Mouse (Mus musculus) liver (tissue): ENCODE results near the gene Bnip2.

Experiments used
- DNase-seq: peaks from one replicate; pipeline ENCODE4 v3.0.0-alpha.2; 2020; ENCODE audit warnings: mixed read lengths

The Bnip2 gene

DNA sequence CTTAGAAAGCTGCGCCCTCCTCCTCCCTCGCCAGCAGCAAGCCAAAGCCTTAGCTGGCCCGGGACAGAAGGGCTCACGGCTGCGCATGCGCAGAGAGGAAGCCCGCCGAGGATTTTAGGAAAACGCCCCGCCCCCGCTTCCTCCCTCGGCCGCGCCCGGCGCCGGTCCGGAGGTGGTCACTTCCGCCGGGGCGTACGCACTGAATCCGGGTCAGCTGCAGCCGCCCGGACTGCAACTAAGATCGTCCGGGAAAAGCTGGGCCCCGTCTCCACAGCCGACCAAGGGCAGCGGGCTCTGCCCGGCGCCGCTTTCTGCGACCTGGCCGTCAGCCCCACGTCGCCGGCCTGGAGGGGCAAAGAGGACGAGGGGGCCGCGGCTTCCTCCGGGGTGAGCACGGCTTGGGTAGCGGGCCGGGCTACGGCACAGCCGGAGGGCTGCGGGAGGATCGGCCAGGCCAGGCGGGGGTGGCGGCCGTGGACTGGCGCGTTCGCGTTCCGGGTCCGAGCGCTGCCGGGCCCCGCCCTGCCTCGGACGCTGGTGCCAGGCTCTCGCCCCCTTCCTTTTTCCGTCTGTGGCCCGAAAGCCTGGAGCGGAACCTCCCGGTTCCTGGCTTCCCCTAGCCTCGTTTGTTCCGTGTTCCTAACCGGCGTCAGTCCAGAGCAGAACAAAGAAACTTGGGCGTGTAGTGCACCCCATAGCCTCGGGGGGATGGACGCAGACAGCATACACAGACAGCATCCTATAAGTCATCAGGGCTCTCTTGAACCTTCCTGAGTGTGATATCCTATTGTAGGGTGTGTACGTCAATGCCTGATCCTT is at the start of gene Bnip2:
Gene Bnip2, plus strand, starts transcription at position 164 of the 819 bp plus-strand sequence.
- DNase-seq = peak; percentile 97

DNA sequence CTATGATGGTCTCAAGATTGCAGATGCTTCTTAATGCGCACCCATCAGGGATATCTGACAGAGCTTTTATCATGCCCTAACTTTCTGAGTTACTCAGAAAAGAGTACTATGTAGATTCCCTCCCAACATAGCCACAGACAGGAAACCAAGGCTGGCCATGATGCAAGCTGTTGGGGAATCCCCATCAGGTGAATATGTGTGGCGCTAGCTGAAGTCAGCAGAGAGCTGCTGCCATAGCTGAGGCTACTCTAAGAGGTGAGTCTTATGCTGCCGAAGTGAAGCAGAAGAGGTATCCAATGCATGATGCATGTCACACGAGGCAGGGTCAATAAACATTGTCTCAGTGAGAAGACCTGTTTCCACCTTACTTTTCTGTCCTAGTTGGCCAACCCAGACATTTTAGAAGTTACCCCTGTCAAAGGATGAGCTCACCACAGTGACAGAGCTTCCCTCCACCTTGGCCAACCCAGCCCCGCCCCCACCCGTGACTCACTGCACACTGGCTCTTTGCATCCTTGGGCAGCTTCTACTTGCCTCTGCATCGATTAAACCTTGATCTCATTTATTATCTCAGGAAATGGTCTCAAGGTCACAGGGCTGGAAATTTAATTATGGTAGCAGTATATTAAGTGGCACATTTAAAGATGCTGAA is 48.3 kb upstream of the Bnip2 start:
- no peak for DNase-seq

DNA sequence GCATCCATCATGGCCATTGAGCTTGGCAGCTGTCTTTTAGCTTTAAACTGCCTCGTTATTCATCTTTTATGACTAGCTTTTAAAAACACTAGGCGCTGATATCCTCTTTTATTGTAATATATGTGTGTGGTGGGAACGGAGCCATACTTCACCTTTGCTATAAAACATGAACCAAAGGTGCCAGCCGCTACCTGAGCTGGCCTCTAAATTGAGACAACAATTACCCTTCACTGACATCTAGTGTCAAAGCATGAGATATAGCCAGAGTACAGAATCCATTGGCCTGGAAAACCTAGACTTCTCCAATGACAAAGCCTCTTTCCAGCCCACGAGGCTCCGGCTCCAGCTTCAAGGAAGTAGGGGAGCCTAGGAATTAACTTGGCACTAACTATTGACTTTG is 47.7 kb upstream of the Bnip2 start:
- DNase-seq = no peak

DNA sequence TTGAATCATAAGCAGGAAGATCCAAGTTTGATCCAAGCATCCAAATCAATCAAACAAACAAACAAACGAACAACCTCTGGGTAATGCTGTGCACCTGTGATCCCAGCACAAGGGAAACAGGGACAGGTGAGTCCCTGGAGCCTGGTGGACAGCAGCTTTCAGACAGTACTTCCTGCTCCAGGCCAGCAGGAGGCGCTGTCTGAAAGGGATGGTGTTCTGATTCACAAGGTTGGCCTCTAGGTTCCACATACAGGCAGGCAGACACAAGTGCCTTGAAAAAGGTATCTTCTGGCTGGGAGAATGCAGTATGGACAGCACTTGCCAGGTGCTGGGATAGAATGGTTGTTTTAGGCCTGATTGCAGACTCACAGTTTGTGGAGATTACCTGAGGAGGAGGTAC is 40.3 kb upstream of the Bnip2 start:
- peak; percentile 60 for DNase-seq

DNA sequence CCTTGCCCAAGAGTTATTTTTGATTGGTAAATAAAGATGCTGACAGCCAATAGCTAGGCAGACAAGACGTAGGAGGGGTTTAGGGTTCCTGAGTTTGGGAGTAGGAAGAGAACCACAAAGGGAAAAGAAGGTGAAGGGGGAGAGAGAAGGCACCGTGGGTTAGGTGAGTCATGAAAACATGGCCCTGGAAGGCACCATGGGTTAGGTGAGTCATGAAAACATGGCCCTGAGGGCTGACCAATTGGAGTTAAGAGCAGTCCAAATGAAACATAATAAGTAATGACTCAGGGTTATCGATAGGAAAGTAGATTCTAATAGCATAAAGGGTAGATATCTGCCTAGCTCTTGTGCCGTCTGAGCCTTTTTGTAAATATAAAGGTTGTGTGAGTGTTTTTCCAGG is 39.6 kb upstream of the Bnip2 start:
- DNase-seq = no peak

DNA sequence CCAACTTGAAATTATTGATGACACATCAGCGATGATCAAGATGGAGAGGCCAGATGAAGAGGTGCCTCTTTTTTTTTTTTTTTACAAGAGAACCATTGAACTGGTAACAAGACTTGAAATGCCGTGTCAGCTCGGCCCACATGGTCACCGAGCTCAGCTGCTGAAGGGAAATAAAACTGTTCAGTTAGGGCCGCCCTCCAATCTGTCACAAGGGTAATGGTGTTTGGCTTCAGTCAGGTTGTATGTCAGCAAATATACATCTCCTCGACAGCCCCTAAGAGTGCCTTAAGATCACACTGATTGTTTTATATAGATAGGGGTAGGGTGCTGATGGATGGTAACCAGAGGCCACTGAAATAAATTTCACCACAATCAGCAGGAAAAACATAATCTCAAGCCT is 28.3 kb upstream of the Bnip2 start:
- DNase-seq = no peak

DNA sequence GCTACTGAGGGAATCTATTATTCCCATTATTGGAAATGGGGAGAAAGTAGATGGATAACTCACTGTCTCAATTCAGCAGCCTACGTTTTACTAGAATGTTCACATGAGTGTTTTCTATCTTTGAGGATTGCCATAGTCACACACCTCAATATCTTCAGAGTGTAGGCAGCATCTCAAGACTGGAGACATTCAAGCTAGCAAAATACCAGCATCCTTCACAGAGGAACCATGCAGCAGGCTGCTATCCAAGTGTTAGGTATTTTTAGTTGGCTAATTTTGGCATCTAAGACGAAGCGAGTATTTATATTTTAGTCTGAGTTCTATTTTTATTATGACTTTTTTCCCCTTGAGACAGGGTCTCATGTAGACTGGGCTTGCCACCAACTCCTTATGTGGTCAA is 24.9 kb upstream of the Bnip2 start:
- no peak for DNase-seq

DNA sequence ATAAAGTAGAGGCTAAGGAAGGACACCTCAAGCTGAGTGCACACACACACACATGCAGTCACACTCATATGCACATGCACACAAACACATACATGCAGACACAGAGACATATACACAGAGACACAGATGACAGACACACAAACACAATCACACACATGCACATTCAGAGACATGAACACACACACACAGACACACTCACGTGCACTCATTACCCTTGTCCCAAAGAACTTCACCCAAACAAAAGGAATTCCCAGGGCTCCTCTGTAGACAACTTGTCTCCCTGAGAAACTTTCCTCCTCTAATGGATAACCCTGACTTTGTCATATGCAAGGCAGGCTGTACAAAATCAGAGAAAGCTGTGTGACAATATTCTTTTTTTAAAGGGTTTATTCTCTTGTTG is 3.7 kb upstream of the Bnip2 start:
- no peak for DNase-seq

DNA sequence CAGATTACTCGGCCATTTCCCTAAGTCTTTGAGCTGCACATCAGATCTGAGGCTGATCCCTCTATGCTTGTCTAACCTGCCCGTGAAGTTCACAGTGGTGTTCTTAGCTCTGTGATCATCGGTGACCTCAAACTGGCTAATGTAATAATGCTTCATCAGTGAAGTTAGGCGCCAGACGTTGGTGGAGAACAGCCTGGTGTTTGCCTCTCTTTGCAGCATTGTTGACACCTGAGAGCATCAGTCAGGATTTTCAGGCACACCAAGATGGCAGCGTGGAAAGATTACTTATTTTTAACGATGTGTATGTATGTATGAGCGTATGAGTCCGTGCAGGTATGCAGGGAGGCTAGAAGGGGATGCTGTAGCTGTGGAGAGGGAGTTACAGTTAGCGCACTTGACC is 3.2 kb upstream of the Bnip2 start:
- no peak for DNase-seq

DNA sequence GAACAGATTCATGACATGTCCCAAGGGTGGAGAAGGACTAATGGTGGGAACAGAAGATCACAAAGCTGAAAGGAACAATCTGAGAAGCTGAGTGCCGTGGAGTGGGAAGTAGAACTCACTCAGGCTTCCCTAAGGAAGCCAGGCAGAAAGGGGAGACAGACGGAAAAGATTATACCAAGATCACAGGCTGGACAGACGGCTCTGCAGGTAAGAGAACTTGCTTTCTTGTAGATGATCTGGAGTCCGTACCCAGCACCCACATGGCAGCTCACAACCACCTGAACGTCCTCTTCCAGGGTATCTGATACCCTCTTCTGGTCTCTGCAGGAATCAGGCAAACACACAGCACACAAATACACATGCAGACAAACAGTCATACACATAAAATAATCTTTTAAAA is 2.7 kb upstream of the Bnip2 start:
- DNase-seq = no peak

DNA sequence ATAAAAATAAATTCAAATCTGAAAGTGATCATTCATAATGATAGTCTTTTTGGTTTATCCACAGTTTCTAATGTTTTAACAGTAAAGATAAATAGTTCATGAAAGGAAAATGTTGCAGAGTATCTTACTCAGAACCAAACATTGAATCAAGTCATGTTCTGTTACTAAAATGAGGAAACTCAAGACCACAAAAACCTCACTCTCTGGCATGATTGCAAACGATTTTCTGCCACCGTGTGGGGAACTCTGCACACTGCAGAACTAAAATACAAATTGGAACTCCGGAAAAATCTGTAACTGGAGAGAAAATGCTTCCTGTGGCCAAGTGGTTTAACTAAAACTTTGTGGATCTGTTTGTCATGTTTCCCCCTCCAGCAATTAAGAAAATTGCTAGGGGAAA is 1.7 kb upstream of the Bnip2 start:
- peak; percentile 46 for DNase-seq

DNA sequence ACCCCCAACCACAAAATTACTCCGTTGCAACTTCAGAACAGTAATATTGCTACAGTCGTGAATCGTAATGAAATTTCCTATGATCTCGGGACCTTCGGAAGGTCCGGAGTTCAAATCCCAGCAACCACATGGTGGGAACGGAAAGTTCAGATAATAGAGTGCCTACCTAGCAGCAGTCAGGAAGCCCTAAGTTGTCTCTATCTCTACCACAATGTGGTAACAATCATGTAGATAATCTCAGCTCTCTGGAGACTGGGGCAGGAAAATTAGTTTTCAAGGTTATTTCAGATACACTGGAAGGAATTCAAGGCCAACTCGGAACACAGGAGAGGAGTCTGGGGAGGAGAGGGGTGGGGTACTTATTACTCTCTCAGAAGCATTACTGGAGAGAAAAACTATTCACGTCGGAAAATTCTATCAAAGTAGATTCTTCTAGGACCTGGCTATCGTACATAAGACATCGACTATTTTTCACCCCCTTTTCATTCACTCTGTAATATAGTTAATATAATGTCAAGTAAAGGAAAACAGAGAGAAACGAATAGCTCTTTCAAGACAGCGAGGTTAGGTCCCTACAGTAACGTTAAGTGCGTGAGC is 462 bp upstream of the Bnip2 start:
- DNase-seq = no peak

DNA sequence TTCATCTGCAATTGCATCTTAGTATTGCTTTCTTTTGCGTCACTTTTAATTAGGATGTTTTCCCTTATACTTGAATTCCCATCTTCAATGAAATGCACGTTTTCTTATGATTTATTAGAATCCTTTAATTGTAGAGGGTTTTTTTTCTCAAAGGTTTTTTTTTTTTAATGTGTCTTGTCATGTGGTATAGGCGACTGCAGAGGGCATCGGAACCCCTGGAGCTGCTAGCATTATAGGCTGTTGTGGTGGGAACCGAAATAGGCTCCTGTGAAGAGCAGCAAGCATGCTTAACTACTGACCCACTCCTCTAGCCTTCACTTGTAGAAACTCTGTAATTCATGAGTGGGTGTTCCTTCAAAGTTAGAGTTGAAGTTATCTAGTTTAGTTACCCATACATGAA is 1.1 kb downstream of the Bnip2 start:
- no peak for DNase-seq

DNA sequence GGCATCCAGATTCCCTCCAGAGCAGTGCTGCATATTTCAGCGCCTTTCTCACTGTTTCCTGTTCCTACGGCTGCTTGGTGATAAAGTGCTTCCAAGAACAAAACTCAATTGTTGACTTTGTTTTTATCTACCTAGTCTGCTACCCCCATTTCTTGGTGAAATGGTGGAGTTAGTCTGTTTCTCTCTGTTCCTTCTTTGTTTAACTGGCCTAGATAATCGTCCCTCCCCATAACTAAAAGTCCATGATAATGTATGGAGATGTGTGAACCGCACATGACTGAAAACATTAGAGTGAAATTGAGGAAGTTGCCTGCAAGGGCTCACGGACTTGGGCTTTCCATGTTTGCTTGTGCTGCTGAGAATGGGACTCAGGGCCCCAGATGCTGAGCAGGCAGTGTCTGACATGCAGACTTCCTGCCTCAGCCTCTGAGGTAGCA is 3.6 kb downstream of the Bnip2 start:
- peak; percentile 17 for DNase-seq

DNA sequence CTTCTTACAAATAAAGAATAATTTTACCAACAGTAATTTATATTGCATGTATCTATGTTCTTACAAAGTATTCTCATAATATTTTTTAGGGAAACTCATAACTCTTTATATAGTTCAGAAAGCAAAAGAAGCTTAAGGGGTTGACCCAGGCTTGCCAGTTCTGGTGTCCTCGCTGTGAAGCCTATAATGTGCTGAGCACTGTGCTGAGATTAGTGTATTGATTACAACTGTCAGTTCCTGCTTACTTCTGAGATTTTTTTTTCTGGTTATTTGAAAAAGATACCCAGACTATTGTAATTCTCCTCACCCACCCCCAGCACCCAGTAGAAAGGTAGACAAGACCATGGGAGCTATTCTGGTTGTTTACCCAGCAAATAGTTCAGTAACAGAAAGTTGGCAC is 4.2 kb downstream of the Bnip2 start:
- DNase-seq = no peak

DNA sequence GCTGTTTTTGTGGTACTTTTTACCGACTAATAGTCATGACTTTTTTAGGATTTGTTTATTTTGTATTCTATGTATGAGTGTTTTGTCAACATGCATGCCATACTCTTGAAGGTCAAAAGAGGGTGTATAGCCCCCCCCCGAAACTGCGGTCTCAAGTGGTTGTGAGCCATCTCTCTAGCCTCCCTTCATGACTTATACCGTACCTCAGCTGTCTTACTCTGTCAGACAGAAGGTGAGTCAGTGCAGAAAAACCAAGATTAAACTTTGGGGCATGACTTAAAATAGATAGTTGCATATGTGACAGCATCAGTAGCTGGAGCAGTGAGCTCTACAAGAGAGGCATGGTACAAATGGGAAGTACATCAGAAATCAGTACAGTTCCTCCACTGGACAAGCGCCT is 5.3 kb downstream of the Bnip2 start:
- DNase-seq = no peak

DNA sequence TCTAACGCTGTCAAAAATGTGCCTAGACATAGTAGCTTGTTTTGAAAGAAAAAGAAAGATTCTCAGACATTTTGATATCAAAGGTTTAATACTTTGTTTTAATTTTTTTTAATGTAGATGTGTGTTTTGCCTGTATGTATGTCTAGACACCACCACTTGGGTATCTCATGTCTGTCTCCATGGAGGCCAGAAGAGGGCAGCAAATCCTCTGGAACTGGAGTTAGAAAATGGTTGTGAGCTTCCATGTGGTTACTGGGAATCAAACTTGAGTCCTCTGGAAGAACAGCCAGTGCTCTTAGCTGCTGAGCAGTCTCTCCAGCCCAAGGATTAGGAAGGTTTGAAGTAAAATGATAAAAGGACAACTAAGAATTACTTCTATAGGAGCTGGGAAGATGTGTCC is 10.1 kb downstream of the Bnip2 start:
- no peak for DNase-seq

DNA sequence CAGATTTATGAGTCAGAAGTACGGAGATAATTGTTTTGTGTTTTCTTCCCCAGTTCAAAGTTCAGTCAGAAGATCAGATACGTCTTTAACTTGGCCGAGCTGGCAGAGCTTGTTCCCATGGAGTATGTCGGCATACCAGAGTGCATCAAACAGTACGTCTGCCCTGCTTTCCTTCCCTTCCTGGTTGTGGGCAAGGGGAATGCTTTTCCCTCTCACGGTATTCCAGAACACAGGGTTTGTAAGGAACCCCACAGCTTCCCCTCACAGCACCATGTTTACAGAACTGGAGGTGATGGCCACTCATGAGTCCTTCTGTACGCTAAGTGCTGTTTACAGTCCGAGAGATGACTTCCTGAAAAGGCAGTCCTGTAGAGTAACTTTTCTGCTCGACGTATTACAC is 14.2 kb downstream of the Bnip2 start:
- no peak for DNase-seq

DNA sequence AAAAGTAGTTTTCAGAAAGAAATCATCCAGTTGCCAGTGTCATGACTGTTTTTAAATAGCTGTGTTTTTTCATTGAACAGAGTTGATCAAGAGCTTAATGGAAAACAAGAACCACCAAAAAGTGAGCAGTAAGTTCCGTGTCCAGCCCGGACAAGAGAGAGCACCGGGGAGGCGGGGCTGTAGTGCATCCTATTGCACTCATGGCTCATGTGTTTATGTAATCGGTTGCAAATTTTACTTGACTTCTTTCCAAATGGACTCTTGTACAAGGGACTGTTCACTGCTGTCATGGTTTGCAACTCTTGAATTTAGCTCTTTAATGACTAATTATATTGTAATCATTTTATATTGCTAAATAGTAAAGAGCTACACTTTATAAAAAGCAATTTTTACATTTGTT is 17.7 kb downstream of the Bnip2 start:
- DNase-seq = no peak

DNA sequence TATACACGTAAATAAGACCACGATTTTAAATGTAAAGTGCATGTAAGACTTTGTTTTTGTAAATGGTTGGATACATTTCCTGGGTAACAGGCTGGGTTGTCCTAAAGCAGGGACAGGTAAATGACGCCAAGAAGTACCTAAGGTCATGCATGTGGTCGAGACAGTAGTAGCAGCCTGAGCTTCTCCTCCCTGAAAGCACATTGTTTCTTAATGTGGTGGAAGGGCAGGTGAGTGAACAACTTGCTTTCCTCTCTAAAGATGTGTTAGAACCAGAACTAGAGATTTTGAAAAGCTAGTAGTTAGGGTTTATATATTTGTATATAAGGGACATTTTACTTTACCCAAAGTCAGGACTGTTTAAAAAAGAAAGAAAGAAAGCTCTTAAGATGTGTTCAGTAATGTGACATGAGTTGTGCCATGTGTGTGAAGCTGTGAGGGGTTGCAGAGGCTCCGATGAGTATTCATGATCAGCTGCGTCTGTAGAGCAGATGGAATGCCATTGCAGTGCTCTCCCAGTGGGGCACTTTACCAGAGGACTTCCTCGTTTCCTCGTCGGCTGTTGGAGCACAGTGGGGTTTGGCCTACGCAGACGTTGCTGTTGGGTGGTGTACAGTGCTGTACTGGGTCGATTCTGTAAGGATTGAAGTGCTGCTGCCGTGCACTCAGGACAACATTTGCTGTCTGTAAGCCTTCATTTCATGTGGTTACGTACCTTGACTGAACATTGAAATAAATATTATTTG is 18.4 kb downstream of the Bnip2 start:
- no peak for DNase-seq

DNA sequence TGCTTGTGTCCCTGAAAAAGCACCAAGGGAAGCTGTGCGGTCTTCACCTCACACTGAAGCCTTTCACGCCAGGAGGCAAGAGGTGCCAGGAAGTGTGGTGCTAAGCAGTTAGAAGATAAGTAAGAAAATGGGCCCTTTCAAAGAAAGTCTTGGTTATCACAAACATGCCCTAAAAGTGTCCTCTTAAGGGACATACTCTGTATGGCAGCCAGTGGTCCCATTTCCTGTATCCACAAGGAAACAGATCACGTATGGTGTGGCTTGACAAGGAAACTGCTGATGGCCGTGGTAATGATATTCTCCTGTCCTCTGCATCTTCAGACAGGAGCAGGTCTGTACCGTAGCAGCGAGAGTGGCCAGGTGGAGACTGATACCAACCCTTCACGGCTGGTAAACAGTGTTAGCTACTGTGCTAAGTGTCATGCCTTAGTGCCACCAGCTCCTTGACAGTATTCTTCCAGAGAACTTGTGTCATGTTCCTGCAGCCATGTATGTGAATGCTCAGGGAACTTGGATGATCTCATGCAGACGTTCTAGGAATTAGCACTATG is 20.6 kb downstream of the Bnip2 start:
- DNase-seq = peak; percentile 12

DNA sequence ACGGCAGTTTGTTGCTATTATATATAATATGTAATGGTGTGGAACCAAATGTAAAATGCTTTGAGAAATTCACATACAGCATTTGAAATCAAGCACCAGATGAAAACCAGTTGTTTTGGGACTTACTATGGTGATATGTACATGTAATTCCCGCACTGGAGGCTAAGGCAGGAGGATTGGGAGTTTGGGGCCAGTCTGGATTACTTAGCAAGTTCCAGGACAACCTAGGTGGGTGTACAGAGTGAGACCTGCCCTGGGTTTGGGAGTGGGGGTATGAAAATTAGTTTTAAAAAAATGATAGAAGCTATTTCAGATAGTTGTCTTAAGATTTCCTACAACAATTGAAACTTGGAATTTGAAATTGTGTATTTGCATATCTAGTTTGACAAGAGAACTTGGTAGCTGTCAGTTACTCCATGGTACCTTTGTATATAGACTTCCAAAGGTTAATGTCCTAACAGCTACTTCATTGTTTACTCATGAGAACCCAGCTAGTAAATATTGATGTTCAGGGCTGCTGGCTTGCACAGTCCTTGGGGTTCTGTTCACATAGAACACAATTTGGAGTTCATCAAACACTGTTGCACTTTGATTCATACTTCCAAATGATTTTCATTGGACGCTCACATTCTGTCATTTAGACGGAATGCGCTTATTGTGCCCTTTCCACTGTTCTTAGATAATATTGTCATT is 21.7 kb downstream of the Bnip2 start:
- no peak for DNase-seq
